Mouse (Mus musculus): ENCODE results near the gene Lcp1.

Lcp1 gene

DNA sequence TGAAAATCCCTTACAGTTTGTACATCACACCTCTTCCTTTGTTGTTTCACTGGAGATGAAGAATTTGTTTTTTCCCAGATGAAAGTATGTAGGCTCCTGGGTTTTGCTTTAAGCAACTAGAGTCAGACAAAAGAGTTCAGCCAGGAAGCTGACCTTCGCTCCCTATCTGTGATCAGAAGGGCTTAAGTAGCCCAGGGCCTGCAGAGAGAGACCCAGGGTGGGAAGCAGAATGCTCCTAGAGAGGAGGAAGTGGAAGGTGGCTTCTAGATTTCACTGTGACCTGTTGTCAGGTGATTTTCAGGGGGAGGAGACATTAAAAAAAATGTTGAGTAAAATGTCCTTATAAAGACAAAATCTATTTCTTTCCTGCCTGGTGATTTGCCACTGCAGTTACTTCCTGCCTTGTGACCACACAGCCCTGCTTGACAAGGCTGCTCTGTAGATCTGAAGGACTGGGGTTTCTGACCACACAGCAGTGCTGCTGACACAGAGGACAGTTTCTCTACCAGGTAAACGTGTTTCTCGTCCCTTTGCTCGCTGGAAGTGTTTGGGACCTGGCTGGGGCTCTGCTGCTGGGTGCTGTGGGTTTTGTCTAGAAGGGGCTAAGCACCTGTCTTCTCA is 45.6 kb downstream of the Lcp1 start:
- no peak for DNase-seq (ENCODE audit: low read depth)

DNA sequence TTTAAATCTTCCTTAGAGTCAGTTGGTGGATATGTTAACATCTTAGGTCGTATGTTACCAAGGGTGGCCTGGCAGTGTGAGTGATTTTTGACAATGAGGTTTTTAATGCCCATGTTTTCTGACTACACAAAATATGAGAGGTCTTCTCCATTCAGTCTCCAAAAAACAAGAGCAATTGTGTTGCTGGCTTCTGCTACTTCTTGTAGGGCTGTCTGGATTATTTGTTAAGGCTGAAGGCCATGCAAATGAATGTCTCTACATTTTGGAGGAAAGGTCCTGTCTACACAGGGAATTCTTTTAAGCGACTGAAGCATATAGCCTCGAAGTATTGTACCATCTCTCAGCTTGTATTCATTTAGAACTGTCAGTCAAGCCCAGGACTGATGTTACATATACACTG is 46.5 kb downstream of the Lcp1 start:
- no peak for DNase-seq (ENCODE audit: low read depth)

- no peak for DNase-seq (ENCODE audit: low read depth)
These were observed 47.5 kb downstream of the Lcp1 start for GRCm38 (mm10) chr14:75178384-75178793.

DNA sequence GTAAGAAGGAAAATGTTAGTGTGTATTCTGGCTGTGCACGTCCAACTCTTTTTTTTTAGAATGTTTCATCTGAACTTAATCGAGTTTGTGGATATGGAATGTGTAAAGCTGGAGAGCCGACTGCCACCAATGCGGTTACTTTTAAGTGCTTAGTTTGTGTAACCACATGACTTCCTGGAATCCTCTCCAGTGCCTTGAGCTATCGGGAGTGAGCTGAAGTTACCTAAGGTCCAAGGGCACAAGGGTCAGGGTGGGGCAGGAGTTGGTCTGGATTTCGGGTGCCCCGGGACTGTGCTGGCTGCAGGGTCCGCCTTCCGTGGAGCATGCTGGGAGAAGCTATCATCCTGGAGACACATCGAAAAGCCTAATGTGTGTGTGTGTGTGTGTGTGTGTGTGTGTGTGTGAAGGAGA is 47.9 kb downstream of the Lcp1 start:
- no peak for DNase-seq (ENCODE audit: low read depth)

GRCm38 (mm10) chr14:75179255-75179963 is 48.5 kb downstream of the Lcp1 start:
- DNase-seq (ENCODE audit: low read depth): no peak

- DNase-seq (ENCODE audit: low read depth): no peak
These were observed 49.7 kb downstream of the Lcp1 start for GRCm38 (mm10) chr14:75180551-75180978.

DNA sequence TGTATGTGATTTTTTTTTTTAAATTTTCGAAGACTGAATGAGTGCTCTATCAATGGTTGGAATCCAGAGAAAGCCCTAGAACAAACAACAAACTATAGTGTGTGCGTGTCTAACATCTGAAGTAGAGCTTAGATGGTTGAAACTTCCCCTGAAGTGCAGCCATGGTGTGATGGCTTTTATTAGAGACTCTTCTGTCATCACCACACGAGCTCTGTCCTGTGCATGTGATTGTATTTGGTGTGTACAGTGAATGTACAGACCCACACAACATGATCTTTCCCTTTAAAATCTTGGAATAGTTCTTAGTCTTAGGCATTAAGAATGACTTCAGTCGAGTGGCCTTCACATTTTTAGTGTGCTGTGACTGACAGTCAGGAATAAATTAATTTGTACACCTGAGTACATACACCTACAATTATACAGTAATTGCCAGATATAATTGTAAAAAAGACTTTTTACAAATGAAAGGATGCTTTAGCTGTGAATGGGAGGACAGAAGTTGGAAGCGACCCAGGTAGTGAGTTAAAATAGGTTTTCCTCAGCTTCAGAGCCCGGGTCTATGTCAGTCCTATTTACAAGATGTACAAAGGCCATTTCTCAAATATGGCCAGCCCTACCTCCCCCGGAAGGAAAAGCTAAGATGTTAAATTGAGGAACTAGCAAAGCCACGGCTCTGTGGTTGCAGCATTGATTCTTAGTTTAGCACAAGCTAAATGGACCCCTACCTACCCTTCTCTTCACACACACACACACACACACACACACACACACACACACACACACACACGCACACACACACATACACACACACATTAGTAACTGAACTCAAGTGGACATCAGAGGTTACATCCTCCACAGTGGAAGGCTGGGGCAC is 50.4 kb downstream of the Lcp1 start:
- DNase-seq (ENCODE audit: low read depth): no peak

- DNase-seq (ENCODE audit: low read depth): no peak
These were observed 51.5 kb downstream of the Lcp1 start for GRCm38 (mm10) chr14:75182378-75182777.

DNA sequence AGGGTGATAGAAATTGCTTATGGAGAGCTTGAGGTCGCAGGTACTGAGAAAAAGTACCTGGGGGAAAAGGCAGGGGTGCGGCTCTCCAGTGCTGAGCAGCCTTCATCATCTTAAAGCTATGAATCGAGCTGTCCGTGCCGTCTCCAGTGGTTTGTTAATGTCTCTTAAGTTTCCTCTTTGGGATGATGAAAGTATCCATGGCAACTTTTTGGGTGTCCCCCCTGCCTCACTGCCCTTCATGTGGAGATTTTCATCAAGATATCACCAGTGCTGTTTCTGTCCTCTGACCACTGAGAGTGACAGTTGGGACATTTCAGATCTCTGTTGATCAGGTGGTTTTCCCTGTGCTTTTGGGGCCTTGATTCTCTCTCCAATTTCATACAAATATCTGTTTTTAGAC is 51.9 kb downstream of the Lcp1 start:
- DNase-seq (ENCODE audit: low read depth): no peak

- no peak for DNase-seq (ENCODE audit: low read depth)
These were observed 53.3 kb downstream of the Lcp1 start for GRCm38 (mm10) chr14:75184069-75184790.

- DNase-seq (ENCODE audit: low read depth): no peak
These were observed 55.1 kb downstream of the Lcp1 start for GRCm38 (mm10) chr14:75185796-75186594.

DNA sequence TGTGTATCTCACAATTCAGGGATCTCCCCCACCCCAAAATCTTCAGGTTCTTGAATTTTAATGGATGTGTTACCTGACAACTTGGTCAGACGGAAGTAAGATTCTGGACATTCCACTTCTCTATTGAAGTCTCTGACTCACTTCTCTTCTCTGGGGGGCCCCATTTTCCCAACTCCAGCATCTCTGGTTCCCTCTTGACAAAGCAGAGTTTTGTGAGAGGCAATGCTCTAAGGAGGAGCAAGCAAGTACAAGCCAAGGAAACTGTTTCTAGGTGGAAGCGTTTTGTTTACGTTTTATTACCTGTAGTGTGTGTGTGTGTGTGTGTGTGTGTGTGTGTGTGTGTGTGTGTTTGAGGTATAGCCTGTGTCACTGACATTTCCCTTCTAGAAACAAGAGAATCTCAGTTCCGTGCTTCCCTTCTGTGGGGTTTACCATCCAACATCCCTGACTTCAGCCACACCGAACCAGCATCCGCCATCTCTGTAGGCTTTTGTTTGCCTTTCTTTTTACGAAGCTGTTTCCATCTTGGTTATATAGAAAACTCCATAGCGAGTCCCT is 56.0 kb downstream of the Lcp1 start:
- no peak for DNase-seq (ENCODE audit: low read depth)

- no peak for DNase-seq (ENCODE audit: low read depth)
These were observed 57.6 kb downstream of the Lcp1 start for GRCm38 (mm10) chr14:75188521-75188920.

DNA sequence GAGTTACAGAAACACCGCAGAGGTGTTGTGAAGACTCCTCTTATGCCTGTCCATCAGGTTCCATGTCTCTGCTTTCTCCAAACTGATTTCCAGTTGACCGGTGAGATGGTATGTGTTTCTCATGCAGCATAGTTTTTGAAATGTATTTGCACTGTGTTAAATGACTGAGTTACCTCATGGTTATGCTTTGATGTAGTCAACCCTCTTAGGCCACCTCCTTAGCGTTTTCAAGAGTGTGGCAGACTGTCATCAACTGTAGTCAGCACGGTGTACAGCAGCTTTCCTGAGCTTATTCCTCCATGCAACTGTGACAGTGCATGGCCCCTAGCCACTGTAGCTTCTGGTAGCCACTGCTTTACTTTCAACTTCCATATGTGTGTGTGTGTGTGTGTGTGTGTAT is 58.1 kb downstream of the Lcp1 start:
- no peak for DNase-seq (ENCODE audit: low read depth)

DNA sequence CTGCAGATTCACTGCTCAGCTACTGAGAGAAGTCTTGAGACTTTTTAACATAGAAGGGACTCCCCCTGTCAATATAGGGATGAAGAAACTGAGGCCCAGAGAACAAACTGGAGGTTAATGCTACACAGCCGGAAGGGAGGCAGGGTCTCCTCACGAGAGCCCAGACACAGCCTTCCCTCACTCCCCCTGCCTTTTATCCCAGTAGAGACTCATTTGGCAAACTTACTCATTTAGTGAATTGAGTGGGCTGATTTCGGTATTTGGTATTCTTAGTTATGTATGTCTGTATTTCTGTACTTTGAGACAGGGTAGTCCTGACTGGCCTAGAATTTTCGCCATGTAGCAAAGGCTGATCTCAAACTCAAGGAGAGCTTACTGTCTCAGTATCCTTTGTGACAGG is 59.8 kb downstream of the Lcp1 start:
- no peak for DNase-seq (ENCODE audit: low read depth)

GRCm38 (mm10) chr14:75192427-75192826 is 61.5 kb downstream of the Lcp1 start:
- DNase-seq (ENCODE audit: low read depth): no peak

DNA sequence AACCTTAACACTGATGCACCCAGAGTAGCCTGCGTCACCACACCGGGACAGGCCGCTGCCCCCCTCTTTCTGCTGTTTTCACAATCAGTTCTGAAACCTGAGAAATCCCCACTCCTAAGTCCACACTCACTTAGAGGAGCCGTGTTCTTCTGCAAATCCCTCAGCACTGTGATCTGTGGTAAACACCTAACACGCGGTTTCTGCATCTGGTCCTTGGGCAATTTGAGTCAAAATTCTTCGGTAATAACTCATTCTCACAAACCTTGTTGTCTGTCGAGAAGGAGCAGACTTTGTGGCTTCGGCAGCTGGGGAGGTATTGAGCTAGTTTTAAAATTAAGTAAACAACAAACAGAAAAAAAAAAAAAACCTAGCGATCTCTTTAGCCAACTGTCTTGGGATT is 62.0 kb downstream of the Lcp1 start:
- no peak for DNase-seq (ENCODE audit: low read depth)

- DNase-seq (ENCODE audit: low read depth): no peak
These were observed 64.6 kb downstream of the Lcp1 start for GRCm38 (mm10) chr14:75195530-75195929.

GRCm38 (mm10) chr14:75197027-75197426 is 66.1 kb downstream of the Lcp1 start:
- DNase-seq (ENCODE audit: low read depth): no peak

- no peak for DNase-seq (ENCODE audit: low read depth)
These were observed 66.8 kb downstream of the Lcp1 start for GRCm38 (mm10) chr14:75197660-75198059.

Data from c-Kit-positive CD71-negative TER-119-negative erythroid progenitor cells, embryonic 14.5 days (primary cell).